Mouse (Mus musculus): ENCODE measurements around the gene Zbtb20.

- TF ChIP-seq EP300 (IDR thresholded peaks at IDR 0.05): no peak
- TF ChIP-seq CTCF (IDR thresholded peaks at IDR 0.05): no peak
Measured at GRCm38 (mm10) chr16:43535912-43536311, 660.2 kb downstream of the Zbtb20 start.
